Mouse (Mus musculus) stomach, postnatal 0 days (tissue): ENCODE measurements around the gene Rwdd2a. TPM values are rescaled to one million over a fixed set of nuclear protein-coding genes. Genes with fewer than 3 reads are reported as not detected.
A peak's percentile ranks its signal among the peaks of the same experiment; 100 is the strongest.

Experiments
- ATAC-seq: fragments of 200-750 bp; cut with Nextera tagmentation; 2 replicates; pipeline ENCODE4 v1.8.0; 2017; ENCODE audit not compliant: low FRiP score, low TSS enrichment
- DNase-seq: peaks from one replicate; pipeline ENCODE4 v3.0.0-alpha.2; 2016; ENCODE audit warnings: low spot score
- H3K27ac ChIP-seq: fragments of 300-500 bp; sonication (generic); replicated peaks from 2 replicates; pipeline ENCODE4 v1.5.1; 2014; ENCODE audit warnings: mild to moderate bottlenecking, control low read depth
- H3K27me3 ChIP-seq: fragments of 300-500 bp; sonication (generic); 2 replicates; pipeline ENCODE4 v1.6.1; 2014; ENCODE audit warnings: low read length; ENCODE audit not compliant: control insufficient read depth, insufficient read depth
- H3K36me3 ChIP-seq: fragments of 300-500 bp; sonication (generic); 2 replicates; pipeline ENCODE4 v1.6.1; 2014; ENCODE audit warnings: low read length, mixed read lengths; ENCODE audit not compliant: control insufficient read depth, insufficient read depth
- H3K4me1 ChIP-seq: fragments of 300-500 bp; sonication (generic); replicated peaks from 2 replicates; pipeline ENCODE4 v1.6.1; 2014; ENCODE audit warnings: antibody characterized with exemption; ENCODE audit not compliant: control insufficient read depth, insufficient read depth
- H3K4me2 ChIP-seq: fragments of 300-500 bp; sonication (generic); replicated peaks from 2 replicates; pipeline ENCODE4 v1.6.1; 2014; ENCODE audit warnings: low read depth, mild to moderate bottlenecking, control low read depth, moderate library complexity
- H3K4me3 ChIP-seq: fragments of 300-500 bp; sonication (generic); 2 replicates; pipeline ENCODE4 v1.5.1; 2014; ENCODE audit warnings: low read depth, low read length, control low read depth
- H3K9ac ChIP-seq: fragments of 300-500 bp; sonication (generic); 2 replicates; pipeline ENCODE4 v1.6.1; 2014; ENCODE audit warnings: mild to moderate bottlenecking, low read length, control low read depth, mixed read lengths
- H3K9me3 ChIP-seq: fragments of 300-500 bp; sonication (generic); 2 replicates; pipeline ENCODE4 v1.6.1; 2016; ENCODE audit warnings: low read length; ENCODE audit not compliant: control insufficient read depth
- CTCF ChIP-seq: IDR thresholded peaks from 2 replicates; pipeline ENCODE4 v1.5.1; 2016; ENCODE audit warnings: antibody characterized with exemption, low read depth, mild to moderate bottlenecking, moderate library complexity
- EP300 ChIP-seq: optimal IDR thresholded peaks from 2 replicates; pipeline ENCODE3; 2016; ENCODE audit warnings: antibody characterized with exemption
- WGBS: fragments of 180-500 bp; shearing (Covaris S2); extraction: QIAGEN DNeasy Blood & Tissue Kit; methylation state at CpG from one replicate; pipeline ENCODE4 v1.1.7; 2014; 5-methylcytosine and 5-hydroxymethylcytosine counted together
- polyA plus RNA-seq: library from polyadenylated mRNA; unstranded; fragments of >200 nt; fragmentation: Nextera tagmentation; extraction: Ambion mirVana; gene quantifications from 2 replicates; pipeline ENCODE4 v1.2.1, GENCODE M21; 2015

Rwdd2a gene
- polyA plus RNA-seq, 1 experiment from 2014 or later = 1.7 TPM

DNA sequence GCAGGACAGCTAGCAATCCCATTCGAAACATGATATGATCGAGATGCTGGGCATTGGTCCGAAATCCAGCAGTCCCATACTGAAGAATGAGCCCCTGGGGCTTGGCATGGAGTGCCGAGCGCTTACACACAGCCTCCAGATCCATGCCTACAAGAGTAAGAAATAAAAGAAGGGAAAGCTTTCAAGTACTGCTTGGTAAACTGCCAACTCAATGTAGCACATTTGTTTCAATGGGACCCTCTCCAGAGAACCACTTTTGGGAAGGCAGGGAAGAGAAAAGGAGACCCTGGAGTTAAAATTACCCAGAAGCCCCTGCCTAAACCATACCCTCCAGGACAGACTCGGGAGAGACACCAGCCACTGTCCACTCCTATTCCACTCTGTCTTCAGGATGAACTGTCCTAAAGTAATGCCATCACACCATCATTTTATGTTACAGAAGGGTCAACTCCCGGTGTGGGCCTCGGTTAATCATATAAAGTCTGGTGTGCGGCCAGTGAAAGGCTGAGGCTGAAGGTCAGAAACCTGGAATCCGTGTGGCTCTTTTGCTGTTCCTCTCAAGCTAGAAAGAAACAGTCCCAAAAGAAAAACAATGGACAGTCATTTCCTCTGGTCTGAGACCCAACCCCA, 1.4 kb upstream of the Rwdd2a start:
- 0 out of 2 replicates have a peak, but pooled peaks cover 2% of the 10 kb centered on the region for H3K4me1 ChIP-seq
- ATAC-seq = no peak
- no peak overlapping the region for H3K27ac ChIP-seq
- DNase-seq = no peak
- TF ChIP-seq EP300 = no peak
- 78% methylated on average over 10 of the region's 10 CpGs for WGBS
- no peak overlapping the region for H3K4me3 ChIP-seq
- no peaks in the 10 kb centered on the region for H3K27me3 ChIP-seq
- no peak overlapping the region for H3K9ac ChIP-seq
- H3K9me3 ChIP-seq = no peaks in the 10 kb centered on the region
- H3K36me3 ChIP-seq = peaks cover 7% of the 10 kb centered on the region
- peak overlapping the region; percentile 80 for H3K4me2 ChIP-seq

DNA sequence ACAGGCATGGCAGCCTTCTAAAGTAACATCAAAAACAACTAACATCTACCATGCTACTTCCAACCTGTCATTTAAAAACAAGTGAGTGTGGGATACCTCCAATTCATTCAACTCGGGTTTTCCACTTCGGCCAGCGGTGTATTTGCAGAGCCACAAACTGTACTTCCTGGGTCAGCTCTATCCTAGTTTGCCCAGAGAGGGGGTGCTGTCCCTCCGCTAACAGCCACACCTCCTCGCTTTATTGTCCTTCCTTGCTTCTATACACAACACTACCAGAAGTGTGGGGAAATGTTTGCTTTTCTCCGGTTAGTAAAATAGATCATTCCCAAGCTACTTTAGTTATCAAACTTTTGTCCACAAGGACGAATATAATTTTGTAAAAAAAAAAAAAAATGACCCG, 845 bp upstream of the Rwdd2a start:
- TF ChIP-seq EP300 (no peak), CTCF (peak; percentile 33; the same call in 1 of the 2 replicates)
- Histone ChIP-seq H3K4me1 (0 out of 2 replicates have a peak, but pooled peaks cover 2% of the 10 kb centered on the region), H3K27me3 (no peaks in the 10 kb centered on the region), H3K9ac (peak overlapping the region; percentile 4; the same call in 1 of the 2 replicates), H3K4me3 (peak overlapping the region; percentile 71), H3K36me3 (peaks cover 2% of the 10 kb centered on the region; the same call in 1 of the 2 replicates), H3K27ac (no peak overlapping the region), H3K4me2 (peak overlapping the region; percentile 80), H3K9me3 (no peaks in the 10 kb centered on the region)
- DNase-seq (peak; percentile 53), ATAC-seq (no peak; the same call in 1 of the 2 replicates)
- WGBS = 9% methylated on average over 8 of the region's 8 CpGs

DNA sequence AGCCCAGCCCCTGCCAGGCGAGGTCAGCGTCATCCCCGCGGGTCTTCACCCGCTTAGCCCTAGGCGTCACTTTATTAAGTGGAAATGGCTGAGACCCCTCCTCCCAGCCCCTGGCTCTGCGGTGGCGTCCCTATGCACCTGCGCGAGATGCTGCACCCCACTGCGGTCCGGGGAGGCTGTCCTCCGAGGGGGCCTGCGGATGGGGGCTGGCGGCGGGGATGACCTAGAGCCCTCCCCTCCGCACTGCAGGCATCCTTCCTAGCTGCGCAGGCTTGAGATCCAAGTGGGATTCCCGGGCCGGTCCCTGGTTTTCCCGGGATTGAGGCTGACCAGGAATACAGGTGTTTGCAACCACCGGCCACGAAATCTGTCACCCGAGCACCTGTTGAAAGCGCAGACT, 405 bp downstream of the Rwdd2a start:
- Histone ChIP-seq H3K4me1 (0 out of 2 replicates have a peak, but pooled peaks cover 2% of the 10 kb centered on the region), H3K4me2 (peak overlapping the region; percentile 89), H3K27me3 (no peaks in the 10 kb centered on the region), H3K9me3 (no peaks in the 10 kb centered on the region), H3K9ac (peak overlapping the region; percentile 67), H3K36me3 (no peaks in the 10 kb centered on the region), H3K27ac (no peak overlapping the region; the same call in 1 of the 2 replicates), H3K4me3 (peak overlapping the region; percentile 71)
- no peak for TF ChIP-seq CTCF
- TF ChIP-seq EP300 = no peak
- under 1% methylated on average over 25 of the region's 25 CpGs for WGBS
- DNase-seq (peak; percentile 44), ATAC-seq (peak; percentile 17; the same call in 1 of the 2 replicates)

DNA sequence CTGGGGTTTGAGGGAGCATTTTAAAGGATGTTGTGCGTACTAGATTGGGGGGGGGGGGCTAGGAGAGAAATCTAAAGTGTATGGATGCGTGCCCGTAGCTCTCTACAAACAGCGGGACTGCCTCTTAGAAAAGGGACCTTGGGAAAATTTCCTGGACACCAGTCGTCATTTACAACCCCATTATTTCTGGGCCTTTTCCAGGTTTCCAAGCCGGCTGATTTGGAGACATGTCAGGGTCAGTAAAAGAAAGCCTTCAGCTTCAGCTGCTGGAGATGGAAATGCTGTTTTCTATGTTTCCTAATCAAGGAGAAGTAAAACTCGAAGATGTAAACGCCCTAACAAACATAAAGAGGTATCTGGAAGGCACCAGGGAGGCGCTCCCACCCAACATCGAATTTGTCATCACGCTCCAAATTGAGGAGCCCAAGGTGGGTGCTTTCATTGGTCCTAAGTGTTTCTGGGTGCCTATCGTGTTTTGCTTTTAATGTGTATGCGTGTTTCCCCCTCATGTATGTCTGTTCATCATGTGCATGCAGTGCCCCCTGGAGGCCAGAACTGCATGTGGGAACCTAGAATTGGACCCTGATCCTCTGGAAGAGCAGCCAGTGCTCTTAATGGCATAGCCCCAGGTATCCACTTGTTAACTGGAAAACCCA, 973 bp downstream of the Rwdd2a start:
- DNase-seq = peak; percentile 77
- H3K27me3 ChIP-seq = no peaks in the 10 kb centered on the region
- H3K9me3 ChIP-seq = no peaks in the 10 kb centered on the region
- no peak overlapping the region for H3K27ac ChIP-seq
- H3K4me1 ChIP-seq = 0 out of 2 replicates have a peak, but pooled peaks cover 2% of the 10 kb centered on the region
- no peak for ATAC-seq
- H3K4me2 ChIP-seq = peak overlapping the region; percentile 89
- H3K9ac ChIP-seq = no peak overlapping the region; the same call in 1 of the 2 replicates
- 11% methylated on average over 13 of the region's 13 CpGs for WGBS
- TF ChIP-seq CTCF (peak; percentile 89), EP300 (no peak)
- H3K36me3 ChIP-seq = no peaks in the 10 kb centered on the region
- H3K4me3 ChIP-seq = peak overlapping the region; percentile 71

DNA sequence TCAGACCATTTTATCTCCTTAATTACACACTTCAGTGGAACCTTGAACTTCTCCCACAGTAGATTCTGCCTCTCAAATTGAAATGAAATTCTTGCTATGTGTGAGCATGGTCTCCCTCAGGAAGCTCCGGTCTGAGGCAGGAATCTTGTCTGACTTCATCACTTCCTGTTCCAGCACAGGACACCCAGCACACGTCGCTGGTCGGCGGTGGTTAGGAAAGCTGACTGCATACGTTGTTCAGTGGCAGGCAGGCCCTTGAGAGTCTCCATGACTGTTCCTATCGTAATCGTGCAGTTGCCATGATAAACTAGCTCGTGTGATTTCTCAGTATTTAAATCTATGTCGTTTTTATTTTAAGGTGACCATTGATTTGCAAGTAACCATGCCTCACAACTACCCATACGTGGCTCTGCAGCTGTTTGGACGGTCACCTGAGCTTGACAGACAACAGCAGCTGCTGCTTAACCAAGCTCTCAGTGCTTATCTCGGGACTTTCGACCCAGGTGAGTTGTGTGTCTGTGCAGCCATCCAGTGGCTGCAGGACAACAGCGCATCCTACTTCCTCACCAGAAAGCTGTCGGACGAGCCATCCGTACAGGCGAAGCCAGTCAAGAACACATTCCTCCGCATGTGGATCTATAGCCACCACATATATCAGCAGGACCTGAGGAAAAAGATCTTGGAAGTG, 2.0 kb downstream of the Rwdd2a start:
- H3K4me3 ChIP-seq = no peak overlapping the region
- H3K4me2 ChIP-seq = no peak overlapping the region
- DNase-seq (no peak), ATAC-seq (no peak)
- 81% methylated on average over 20 of the region's 20 CpGs for WGBS
- no peaks in the 10 kb centered on the region for H3K9me3 ChIP-seq
- 0 out of 2 replicates have a peak, but pooled peaks cover 2% of the 10 kb centered on the region for H3K4me1 ChIP-seq
- H3K9ac ChIP-seq = no peak overlapping the region
- TF ChIP-seq CTCF (no peak), EP300 (no peak)
- no peak overlapping the region for H3K27ac ChIP-seq
- H3K27me3 ChIP-seq = no peaks in the 10 kb centered on the region
- H3K36me3 ChIP-seq = no peaks in the 10 kb centered on the region

DNA sequence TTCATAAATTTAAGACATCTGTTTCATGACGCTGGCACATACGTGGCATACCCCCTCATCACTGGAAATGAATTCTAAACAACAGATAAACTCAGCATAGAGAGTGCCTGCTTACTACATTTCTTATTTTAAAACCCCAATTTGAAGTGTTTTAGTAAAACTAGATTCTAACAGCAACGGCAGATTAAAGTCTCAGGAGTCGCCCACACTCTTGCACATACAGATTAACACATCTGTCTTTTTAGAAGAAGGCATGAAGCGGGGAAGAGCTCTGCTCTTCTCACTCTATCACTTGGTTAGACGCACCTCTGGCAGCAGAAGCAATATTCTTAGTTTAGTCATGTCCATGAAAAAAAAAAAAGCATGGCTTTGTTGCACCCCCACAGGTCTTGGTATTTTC, 3.4 kb downstream of the Rwdd2a start:
- ATAC-seq (no peak), DNase-seq (no peak)
- WGBS = 85% methylated on average over 6 of the region's 6 CpGs
- H3K27me3 ChIP-seq = no peaks in the 10 kb centered on the region
- no peak overlapping the region for H3K4me2 ChIP-seq
- no peak overlapping the region for H3K9ac ChIP-seq
- TF ChIP-seq EP300 (no peak), CTCF (no peak)
- H3K36me3 ChIP-seq = no peaks in the 10 kb centered on the region
- no peak overlapping the region for H3K4me3 ChIP-seq
- H3K4me1 ChIP-seq = 0 out of 2 replicates have a peak, but pooled peaks cover 2% of the 10 kb centered on the region
- no peak overlapping the region for H3K27ac ChIP-seq
- no peaks in the 10 kb centered on the region for H3K9me3 ChIP-seq
